12 mouse cellular contexts compared by ENCODE assay signal in the genomic region with DNA sequence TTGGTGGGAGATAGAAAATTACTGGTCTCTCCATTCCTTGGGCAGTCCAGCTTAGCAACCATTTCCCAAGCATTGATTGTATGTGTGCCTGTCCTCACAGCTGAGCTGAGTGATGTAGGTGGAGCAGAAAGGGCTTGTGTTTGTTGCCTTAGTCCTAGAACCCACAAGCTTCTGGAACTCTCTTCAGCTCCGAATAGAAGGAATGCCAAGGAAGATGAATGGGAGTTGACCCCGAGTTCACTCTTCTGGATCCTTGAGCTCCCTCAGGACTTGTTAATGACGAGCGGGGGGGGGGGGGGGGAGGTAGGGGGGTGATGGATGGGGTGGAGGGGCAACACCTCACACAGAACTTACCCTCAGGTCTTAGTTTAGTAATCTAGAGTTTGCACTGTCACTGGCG. TPM values are rescaled to one million over a fixed set of nuclear protein-coding genes. Genes with fewer than 3 reads are reported as not detected.
DNase-seq lines count a peak whose midpoint lies in the region; ATAC-seq and TF ChIP-seq lines count a peak whose summit lies in the region.
"Had no signal": no experiment of that assay in that cellular context is flagged by ENCODE, and none has a peak within 500 bp of the region (broad histone marks: within the 10 kb centered on the region; RNA-seq: fewer than 3 reads in every experiment).

No protein-coding gene starts in this region.

- no peak for ATAC-seq in kidney, postnatal 0 days (replicated peaks; ENCODE audit: low FRiP score, low read depth)
- ATAC-seq in forebrain, postnatal 0 days, result no peak
- ATAC-seq: liver, postnatal 0 days had no signal

- H3K4me1 ChIP-seq in heart, embryonic 10.5 days, result peaks cover 76% of the 10 kb centered on the region
- peaks cover 87% of the 10 kb centered on the region for H3K4me1 ChIP-seq in kidney, postnatal 0 days (replicated peaks; ENCODE audit: insufficient read depth, low read length)
- H3K4me1 ChIP-seq in forebrain, postnatal 0 days (ENCODE audit: insufficient read depth), result peaks cover 37% of the 10 kb centered on the region

- H3K9ac ChIP-seq in kidney, postnatal 0 days (ENCODE audit: low read depth, low read length), result no peak overlapping the region
- no peak overlapping the region for H3K9ac ChIP-seq in forebrain, postnatal 0 days
- H3K9ac ChIP-seq: liver, postnatal 0 days; midbrain, embryonic 12.5 days had no signal

- no peaks in the 10 kb centered on the region for H3K36me3 ChIP-seq in heart, embryonic 10.5 days
- no peaks in the 10 kb centered on the region for H3K36me3 ChIP-seq in kidney, postnatal 0 days (ENCODE audit: insufficient read depth, low read length)
- no peaks in the 10 kb centered on the region for H3K36me3 ChIP-seq in forebrain, postnatal 0 days (ENCODE audit: insufficient read depth)
- H3K36me3 ChIP-seq: midbrain, embryonic 12.5 days had no signal

- H3K4me2 ChIP-seq in kidney, postnatal 0 days (ENCODE audit: low read length), result no peak overlapping the region
- H3K4me2 ChIP-seq in forebrain, postnatal 0 days (ENCODE audit: low read depth), result no peak overlapping the region
- H3K4me2 ChIP-seq: midbrain, embryonic 12.5 days had no signal

- H3K27ac ChIP-seq in heart, embryonic 10.5 days, result peak overlapping the region; percentile 68
- H3K27ac ChIP-seq in kidney, postnatal 0 days, result peak overlapping the region; percentile 54; the same call in 1 of the 2 replicates
- 0 out of 2 replicates have a peak overlapping the region, but pooled peaks have one; percentile 54 for H3K27ac ChIP-seq in forebrain, postnatal 0 days (ENCODE audit: low read depth, low read length)
- H3K27ac ChIP-seq: midbrain, embryonic 12.5 days had no signal

- no peak for TF ChIP-seq POLR2A in brain, embryonic 14.5 days (IDR thresholded peaks at IDR 0.05; ENCODE audit: borderline replicate concordance, extremely low read depth, insufficient read depth, insufficient read length, poor library complexity, severe bottlenecking)

- 64% methylated on average over 5 of the region's 5 CpGs for WGBS in heart, embryonic 10.5 days
- WGBS in kidney, postnatal 0 days, result 23% methylated on average over 3 of the region's 5 CpGs
- WGBS in forebrain, postnatal 0 days, result 49% methylated on average over 5 of the region's 5 CpGs

- no peaks in the 10 kb centered on the region for H3K27me3 ChIP-seq in heart, embryonic 10.5 days (ENCODE audit: insufficient read depth, poor library complexity, severe bottlenecking)
- no peaks in the 10 kb centered on the region for H3K27me3 ChIP-seq in kidney, postnatal 0 days (ENCODE audit: insufficient read depth, low read length)
- no peaks in the 10 kb centered on the region for H3K27me3 ChIP-seq in forebrain, postnatal 0 days (ENCODE audit: insufficient read depth, low read length)
- H3K27me3 ChIP-seq: midbrain, embryonic 12.5 days had no signal

- DNase-seq in heart, embryonic 10.5 days (ENCODE audit: low spot score), result no peak
- DNase-seq in heart, adult 11 months, result no peak
- DNase-seq in kidney, postnatal 0 days (ENCODE audit: low spot score), result no peak
- no peak for DNase-seq in kidney, adult 9 months
- peak; percentile 59 for DNase-seq in brain, embryonic 14.5 days (ENCODE audit: low read depth)
- no peak for DNase-seq in forebrain, postnatal 0 days
- no peak for DNase-seq in adrenal gland, postnatal 36 days
- DNase-seq: cerebellum, postnatal 10 days; gastrocnemius, postnatal 25 days; liver, postnatal 0 days; thymus, postnatal 36 days had no signal

- no peak for TF ChIP-seq CTCF in kidney, postnatal 0 days (IDR thresholded peaks at IDR 0.05; ENCODE audit: low read depth)
- no peak for TF ChIP-seq CTCF in brain, embryonic 14.5 days (IDR thresholded peaks at IDR 0.05; ENCODE audit: borderline replicate concordance, extremely low read depth, insufficient read depth, insufficient read length)
- no peak for TF ChIP-seq CTCF in forebrain, postnatal 0 days (IDR thresholded peaks at IDR 0.05; ENCODE audit: low read depth)

- no peaks in the 10 kb centered on the region for H3K9me3 ChIP-seq in heart, embryonic 10.5 days
- H3K9me3 ChIP-seq in kidney, postnatal 0 days (replicated peaks; ENCODE audit: low read length), result no peaks in the 10 kb centered on the region
- no peaks in the 10 kb centered on the region for H3K9me3 ChIP-seq in forebrain, postnatal 0 days (ENCODE audit: low read length)

- no peak overlapping the region for H3K4me3 ChIP-seq in heart, embryonic 10.5 days
- H3K4me3 ChIP-seq in kidney, postnatal 0 days (replicated peaks; ENCODE audit: low read depth, low read length), result no peak overlapping the region
- H3K4me3 ChIP-seq in forebrain, postnatal 0 days (ENCODE audit: low read depth, low read length), result no peak overlapping the region
- H3K4me3 ChIP-seq: midbrain, embryonic 12.5 days had no signal

RNA-seq across cellular contexts. Expression of a gene that starts 25.9 kb away (rescaled TPM):
- 11.2 and 16.8 TPM in 2 replicates for polyA plus RNA-seq in heart, embryonic 10.5 days (2016; fragmentation: Nextera tagmentation; extraction: Ambion mirVana)
- polyA plus RNA-seq in kidney, postnatal 0 days (2015; fragmentation: Nextera tagmentation; extraction: Ambion mirVana), result 25.2 and 26.0 TPM in 2 replicates
- polyA plus RNA-seq in brain, embryonic 14.5 days (2012; rRNA removed), result 15.5 and 18.2 TPM in 2 replicates
- 16.6 and 28.4 TPM in 2 replicates for total RNA-seq in forebrain, postnatal 0 days (2014; rRNA removed)
- 5.9 and 8.1 TPM in 2 replicates for polyA plus RNA-seq in forebrain, postnatal 0 days (2015; fragmentation: Nextera tagmentation; extraction: Ambion mirVana)
- total RNA-seq in adrenal gland, postnatal 36 days (2021), result 10 to 100 TPM; 66.1 to 76.2 TPM
